Mouse (Mus musculus): ENCODE data around the gene Sdk2. TPM values are rescaled to one million over a fixed set of nuclear protein-coding genes. Genes with fewer than 3 reads are reported as not detected.

The Sdk2 gene
- polyA plus RNA-seq, 1 experiment from 2014 or later = 4.7 TPM

- no peak overlapping the region for H3K9ac ChIP-seq
- peaks cover 41% of the 10 kb centered on the region for H3K4me1 ChIP-seq (replicated peaks)
- H3K9me3 ChIP-seq = no peaks in the 10 kb centered on the region
- H3K27me3 ChIP-seq = peaks cover 3% of the 10 kb centered on the region; the same call in 1 of the 2 replicates
- no peak overlapping the region for H3K4me2 ChIP-seq
- H3K36me3 ChIP-seq = no peaks in the 10 kb centered on the region
- H3K27ac ChIP-seq (replicated peaks) = no peak overlapping the region
- no peak overlapping the region for H3K4me3 ChIP-seq
- no peak for ATAC-seq (ENCODE audit: low FRiP score, low read depth)
- 56% methylated on average over 4 of the region's 4 CpGs for WGBS
Measured at GRCm38 (mm10) chr11:114044373-114044772, 22.5 kb downstream of the Sdk2 start.

GRCm38 (mm10) chr11:114043530-114043929 lies 23.3 kb downstream of the Sdk2 start:
- Histone ChIP-seq H3K27me3 (peaks cover 3% of the 10 kb centered on the region; the same call in 1 of the 2 replicates), H3K4me1 (replicated peaks) (peaks cover 42% of the 10 kb centered on the region), H3K9ac (no peak overlapping the region), H3K9me3 (no peaks in the 10 kb centered on the region), H3K27ac (replicated peaks) (no peak overlapping the region), H3K36me3 (no peaks in the 10 kb centered on the region), H3K4me2 (no peak overlapping the region), H3K4me3 (no peak overlapping the region)
- no peak for ATAC-seq (ENCODE audit: low FRiP score, low read depth)
- 45% methylated on average over 7 of the region's 7 CpGs for WGBS

GRCm38 (mm10) chr11:114040391-114041035 lies 26.3 kb downstream of the Sdk2 start:
- Histone ChIP-seq H3K36me3 (no peaks in the 10 kb centered on the region), H3K9me3 (no peaks in the 10 kb centered on the region), H3K4me3 (no peak overlapping the region), H3K27me3 (peaks cover 3% of the 10 kb centered on the region; the same call in 1 of the 2 replicates), H3K9ac (no peak overlapping the region), H3K4me1 (replicated peaks) (peaks cover 37% of the 10 kb centered on the region), H3K27ac (replicated peaks) (peak overlapping the region; percentile 49; the same call in 1 of the 2 replicates), H3K4me2 (no peak overlapping the region)
- 9% methylated on average over 8 of the region's 10 CpGs for WGBS
- peak; percentile 88 for ATAC-seq (ENCODE audit: low FRiP score, low read depth)

- Histone ChIP-seq H3K9me3 (no peaks in the 10 kb centered on the region), H3K4me2 (no peak overlapping the region), H3K9ac (no peak overlapping the region), H3K4me3 (no peak overlapping the region), H3K27ac (replicated peaks) (no peak overlapping the region), H3K27me3 (no peaks in the 10 kb centered on the region), H3K36me3 (no peaks in the 10 kb centered on the region), H3K4me1 (replicated peaks) (peaks cover 23% of the 10 kb centered on the region)
- WGBS = 69% methylated on average over 8 of the region's 8 CpGs
- ATAC-seq (ENCODE audit: low FRiP score, low read depth) = no peak
Measured at GRCm38 (mm10) chr11:114038036-114038435, 28.8 kb downstream of the Sdk2 start.

- 84% methylated on average over 10 of the region's 10 CpGs for WGBS
- no peaks in the 10 kb centered on the region for H3K27me3 ChIP-seq
Measured at GRCm38 (mm10) chr11:114031491-114031890, 35.4 kb downstream of the Sdk2 start.

GRCm38 (mm10) chr11:114030214-114030613 lies 36.6 kb downstream of the Sdk2 start:
- WGBS = 94% methylated on average over 7 of the region's 7 CpGs
- no peak overlapping the region for H3K4me3 ChIP-seq
- no peak overlapping the region for H3K9ac ChIP-seq
- H3K4me2 ChIP-seq = no peak overlapping the region
- no peaks in the 10 kb centered on the region for H3K36me3 ChIP-seq
- H3K27ac ChIP-seq (replicated peaks) = no peak overlapping the region
- ATAC-seq (ENCODE audit: low FRiP score, low read depth) = no peak
- H3K27me3 ChIP-seq = no peaks in the 10 kb centered on the region
- peaks cover 11% of the 10 kb centered on the region for H3K4me1 ChIP-seq (replicated peaks)
- H3K9me3 ChIP-seq = no peaks in the 10 kb centered on the region

More at GRCm38 (mm10) chr11:114031491-114031890, 35.4 kb downstream of the Sdk2 start:
- Histone ChIP-seq H3K4me3 (no peak overlapping the region), H3K4me2 (no peak overlapping the region), H3K27ac (replicated peaks) (no peak overlapping the region), H3K36me3 (no peaks in the 10 kb centered on the region), H3K4me1 (replicated peaks) (peaks cover 11% of the 10 kb centered on the region), H3K9me3 (no peaks in the 10 kb centered on the region), H3K9ac (no peak overlapping the region)
- peak; percentile 47; the same call in 1 of the 2 replicates for ATAC-seq (ENCODE audit: low FRiP score, low read depth)

GRCm38 (mm10) chr11:114028512-114028911 lies 38.3 kb downstream of the Sdk2 start:
- Histone ChIP-seq H3K4me3 (no peak overlapping the region), H3K4me1 (replicated peaks) (peaks cover 11% of the 10 kb centered on the region), H3K9ac (no peak overlapping the region), H3K27me3 (no peaks in the 10 kb centered on the region), H3K9me3 (no peaks in the 10 kb centered on the region), H3K4me2 (no peak overlapping the region), H3K27ac (replicated peaks) (no peak overlapping the region), H3K36me3 (no peaks in the 10 kb centered on the region)
- ATAC-seq (ENCODE audit: low FRiP score, low read depth) = no peak
- 52% methylated on average over 6 of the region's 6 CpGs for WGBS

- H3K4me3 ChIP-seq = no peak overlapping the region
- H3K4me2 ChIP-seq = no peak overlapping the region
- WGBS = 72% methylated on average over 6 of the region's 6 CpGs
- no peak overlapping the region for H3K9ac ChIP-seq
- H3K4me1 ChIP-seq (replicated peaks) = peaks cover 11% of the 10 kb centered on the region
- no peaks in the 10 kb centered on the region for H3K36me3 ChIP-seq
- H3K27ac ChIP-seq (replicated peaks) = no peak overlapping the region
- no peaks in the 10 kb centered on the region for H3K27me3 ChIP-seq
- no peak for ATAC-seq (ENCODE audit: low FRiP score, low read depth)
- no peaks in the 10 kb centered on the region for H3K9me3 ChIP-seq
Measured at GRCm38 (mm10) chr11:114028021-114028420, 38.8 kb downstream of the Sdk2 start.

GRCm38 (mm10) chr11:114025056-114025455 lies 41.8 kb downstream of the Sdk2 start:
- 77% methylated on average over 2 of the region's 2 CpGs for WGBS
- no peak overlapping the region for H3K27ac ChIP-seq (replicated peaks)
- no peak for ATAC-seq (ENCODE audit: low FRiP score, low read depth)

GRCm38 (mm10) chr11:114023965-114024364 lies 42.9 kb downstream of the Sdk2 start:
- no peak overlapping the region for H3K4me2 ChIP-seq
- no peaks in the 10 kb centered on the region for H3K27me3 ChIP-seq
- no peak overlapping the region for H3K9ac ChIP-seq
- no peak for ATAC-seq (ENCODE audit: low FRiP score, low read depth)
- no peak overlapping the region for H3K27ac ChIP-seq (replicated peaks)
- no peaks in the 10 kb centered on the region for H3K36me3 ChIP-seq
- no peak overlapping the region for H3K4me3 ChIP-seq
- WGBS = 63% methylated on average over 1 of the region's 1 CpGs
- H3K9me3 ChIP-seq = no peaks in the 10 kb centered on the region
- H3K4me1 ChIP-seq (replicated peaks) = peaks cover 21% of the 10 kb centered on the region

More at GRCm38 (mm10) chr11:114025056-114025455, 41.8 kb downstream of the Sdk2 start:
- Histone ChIP-seq H3K4me2 (no peak overlapping the region), H3K4me3 (no peak overlapping the region), H3K36me3 (no peaks in the 10 kb centered on the region), H3K9me3 (no peaks in the 10 kb centered on the region), H3K9ac (no peak overlapping the region), H3K27me3 (no peaks in the 10 kb centered on the region), H3K4me1 (replicated peaks) (peaks cover 11% of the 10 kb centered on the region)

GRCm38 (mm10) chr11:114022166-114022565 lies 44.7 kb downstream of the Sdk2 start:
- 84% methylated on average over 4 of the region's 4 CpGs for WGBS
- no peak overlapping the region for H3K4me2 ChIP-seq

GRCm38 (mm10) chr11:114019087-114019486 lies 47.8 kb downstream of the Sdk2 start:
- WGBS = 9% methylated on average over 11 of the region's 11 CpGs
- no peak overlapping the region for H3K4me3 ChIP-seq
- H3K4me1 ChIP-seq (replicated peaks) = peaks cover 49% of the 10 kb centered on the region
- 0 out of 2 replicates have a peak overlapping the region, but pooled peaks have one; percentile 22 for H3K27ac ChIP-seq (replicated peaks)
- H3K4me2 ChIP-seq = no peak overlapping the region
- no peaks in the 10 kb centered on the region for H3K9me3 ChIP-seq
- no peaks in the 10 kb centered on the region for H3K27me3 ChIP-seq
- ATAC-seq (ENCODE audit: low FRiP score, low read depth) = 0 out of 2 replicates have a peak, but pooled peaks have one; percentile 20
- no peak overlapping the region for H3K9ac ChIP-seq
- H3K36me3 ChIP-seq = no peaks in the 10 kb centered on the region

More at GRCm38 (mm10) chr11:114022166-114022565, 44.7 kb downstream of the Sdk2 start:
- ATAC-seq (ENCODE audit: low FRiP score, low read depth) = no peak
- Histone ChIP-seq H3K27ac (replicated peaks) (no peak overlapping the region), H3K9me3 (no peaks in the 10 kb centered on the region), H3K4me1 (replicated peaks) (peaks cover 23% of the 10 kb centered on the region), H3K27me3 (no peaks in the 10 kb centered on the region), H3K36me3 (no peaks in the 10 kb centered on the region), H3K4me3 (no peak overlapping the region), H3K9ac (no peak overlapping the region)
